Mouse (Mus musculus): ENCODE measurements around the gene Nav3.
"Not testable (repeated sequence)": the region's sequence is repeated elsewhere in the genome, so short reads cannot be mapped to it uniquely, and the experiment has no call there.

The Nav3 gene

GRCm38 (mm10) chr10:110383506-110384229, 72.3 kb downstream of the Nav3 start:
- not testable (repeated sequence) for ATAC-seq (ENCODE audit: low TSS enrichment)

GRCm38 (mm10) chr10:110380792-110381191, 75.2 kb downstream of the Nav3 start:
- peak; percentile 62 for ATAC-seq (ENCODE audit: low TSS enrichment)

- ATAC-seq (ENCODE audit: low TSS enrichment), result no peak
Observed at GRCm38 (mm10) chr10:110372724-110373455, 83.1 kb downstream of the Nav3 start.

GRCm38 (mm10) chr10:110352148-110352547, 103.9 kb downstream of the Nav3 start:
- no peak for ATAC-seq (ENCODE audit: low TSS enrichment)

- ATAC-seq (ENCODE audit: low TSS enrichment), result 0 out of 2 replicates have a peak, but pooled peaks have one; percentile 32
Observed at GRCm38 (mm10) chr10:110330030-110330429, 126.0 kb downstream of the Nav3 start.

GRCm38 (mm10) chr10:110329629-110330028, 126.4 kb downstream of the Nav3 start:
- peak; percentile 68 for ATAC-seq (ENCODE audit: low TSS enrichment)

GRCm38 (mm10) chr10:110322082-110322632, 133.8 kb downstream of the Nav3 start:
- ATAC-seq (ENCODE audit: low TSS enrichment), result no peak

- ATAC-seq (ENCODE audit: low TSS enrichment), result no peak
Observed at GRCm38 (mm10) chr10:110317275-110317674, 138.7 kb downstream of the Nav3 start.

GRCm38 (mm10) chr10:110314525-110314924, 141.5 kb downstream of the Nav3 start:
- ATAC-seq (ENCODE audit: low TSS enrichment), result no peak

- no peak for ATAC-seq (ENCODE audit: low TSS enrichment)
Observed at GRCm38 (mm10) chr10:110313959-110314358, 142.0 kb downstream of the Nav3 start.

GRCm38 (mm10) chr10:110309511-110309910, 146.5 kb downstream of the Nav3 start:
- ATAC-seq (ENCODE audit: low TSS enrichment), result peak; percentile 75

- ATAC-seq (ENCODE audit: low TSS enrichment), result no peak
Observed at GRCm38 (mm10) chr10:110305609-110306008, 150.4 kb downstream of the Nav3 start.

GRCm38 (mm10) chr10:110290016-110290623, 165.9 kb downstream of the Nav3 start:
- ATAC-seq (ENCODE audit: low TSS enrichment), result no peak

- ATAC-seq (ENCODE audit: low TSS enrichment), result peak; percentile 57; the same call in 1 of the 2 replicates
Observed at GRCm38 (mm10) chr10:110283879-110284278, 172.1 kb downstream of the Nav3 start.

GRCm38 (mm10) chr10:110272818-110273217, 183.2 kb downstream of the Nav3 start:
- no peak for ATAC-seq (ENCODE audit: low TSS enrichment)

GRCm38 (mm10) chr10:110270561-110270960, 185.4 kb downstream of the Nav3 start:
- no peak for ATAC-seq (ENCODE audit: low TSS enrichment)

- ATAC-seq (ENCODE audit: low TSS enrichment), result peak; percentile 41
Observed at GRCm38 (mm10) chr10:110242128-110242561, 213.9 kb downstream of the Nav3 start.

- no peak for ATAC-seq (ENCODE audit: low TSS enrichment)
Observed at GRCm38 (mm10) chr10:110240667-110241066, 215.3 kb downstream of the Nav3 start.

- ATAC-seq (ENCODE audit: low TSS enrichment), result peak; percentile 68
Observed at GRCm38 (mm10) chr10:110233307-110233930, 222.6 kb downstream of the Nav3 start.

GRCm38 (mm10) chr10:110206411-110206810, 249.6 kb downstream of the Nav3 start:
- ATAC-seq (ENCODE audit: low TSS enrichment), result no peak

- ATAC-seq (ENCODE audit: low TSS enrichment), result no peak
Observed at GRCm38 (mm10) chr10:110204121-110204697, 251.8 kb downstream of the Nav3 start.

All from frontal cortex, adult (tissue).